Mouse (Mus musculus) lung, embryonic 14.5 days (tissue): ENCODE measurements at regions not wholly inside any gene's neighbourhood (a gene's known extent, or its start where the extent isn't known, plus 50 kb on each side); places are given as distances from the start of the nearest gene placed in this dataset.

ENCODE experiments used
- ATAC-seq: fragments of 200-750 bp; cut with Nextera tagmentation; 2 replicates; pipeline ENCODE4 v1.8.0; 2017; ENCODE audit warnings: mild to moderate bottlenecking, moderate TSS enrichment, moderate library complexity; ENCODE audit not compliant: insufficient read depth
- DNase-seq: peaks from one replicate; pipeline ENCODE4 v3.0.0-alpha.2; 2015
- H3K27ac ChIP-seq: fragments of 300-500 bp; sonication (generic); 2 replicates; pipeline ENCODE4 v1.5.1; 2014; ENCODE audit warnings: low read depth, mild to moderate bottlenecking, moderate library complexity
- H3K27me3 ChIP-seq: fragments of 300-500 bp; sonication (generic); 2 replicates; pipeline ENCODE4 v1.6.1; 2014; ENCODE audit warnings: low read length, control low read depth; ENCODE audit not compliant: insufficient read depth
- H3K36me3 ChIP-seq: fragments of 300-500 bp; sonication (generic); 2 replicates; pipeline ENCODE4 v1.6.1; 2014; ENCODE audit warnings: control low read depth; ENCODE audit not compliant: insufficient read depth
- H3K4me1 ChIP-seq: fragments of 300-500 bp; sonication (generic); 2 replicates; pipeline ENCODE4 v1.6.1; 2014; ENCODE audit warnings: antibody characterized with exemption, control low read depth; ENCODE audit not compliant: insufficient read depth
- H3K4me2 ChIP-seq: fragments of 300-500 bp; sonication (generic); 2 replicates; pipeline ENCODE4 v1.6.1; 2014; ENCODE audit warnings: mild to moderate bottlenecking
- H3K4me3 ChIP-seq: fragments of 300-500 bp; sonication (generic); 2 replicates; pipeline ENCODE4 v1.5.1; 2014; ENCODE audit warnings: low read depth, low read length
- H3K9ac ChIP-seq: fragments of 300-500 bp; sonication (generic); 2 replicates; pipeline ENCODE4 v1.6.1; 2014
- H3K9me3 ChIP-seq: fragments of 300-500 bp; sonication (generic); 2 replicates; pipeline ENCODE4 v1.6.1; 2016; ENCODE audit warnings: low read depth, low read length, control low read depth
- CTCF ChIP-seq: IDR thresholded peaks from 2 replicates; pipeline ENCODE4 v1.5.1; 2016; ENCODE audit warnings: antibody characterized with exemption, low read depth
- WGBS: fragments of 180-500 bp; shearing (Covaris S2); extraction: QIAGEN DNeasy Blood & Tissue Kit; methylation state at CpG from one replicate; pipeline ENCODE4 v1.1.7; 2014; 5-methylcytosine and 5-hydroxymethylcytosine counted together

GRCm38 (mm10) chr2:101433141-101433895, 191.2 kb upstream of the Rag2 start:
- WGBS, result 71% methylated on average over 8 of the region's 8 CpGs
- H3K27me3 ChIP-seq, result no peaks in the 10 kb centered on the region
- H3K27ac ChIP-seq, result no peak overlapping the region
- no peaks in the 10 kb centered on the region for H3K4me1 ChIP-seq
- DNase-seq, result no peak
- H3K9ac ChIP-seq, result no peak overlapping the region
- ATAC-seq, result no peak
- H3K4me3 ChIP-seq, result no peak overlapping the region
- H3K9me3 ChIP-seq, result no peaks in the 10 kb centered on the region
- TF ChIP-seq CTCF, result no peak
- no peak overlapping the region for H3K4me2 ChIP-seq
- no peaks in the 10 kb centered on the region for H3K36me3 ChIP-seq

DNA sequence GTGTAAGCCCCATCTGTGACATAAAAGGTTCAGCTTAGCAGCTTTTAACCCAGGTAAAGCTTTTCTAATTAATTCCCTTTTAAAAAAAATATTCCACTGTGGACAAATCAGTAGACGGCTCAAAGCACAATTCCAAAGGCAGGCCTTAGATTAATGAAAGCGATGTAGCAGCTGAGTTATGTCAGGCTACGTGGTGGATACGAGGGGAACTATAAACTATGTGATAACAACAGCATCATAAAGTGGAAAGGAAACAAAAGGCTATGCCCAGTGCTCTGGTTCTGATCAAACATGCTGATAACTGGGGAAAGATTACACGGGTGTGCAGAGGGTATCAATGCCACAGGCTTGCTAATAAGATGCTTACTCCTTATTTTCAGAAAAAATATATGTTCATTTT, 184.3 kb upstream of the Rag2 start:
- no peaks in the 10 kb centered on the region for H3K27me3 ChIP-seq
- H3K4me1 ChIP-seq, result no peaks in the 10 kb centered on the region
- TF ChIP-seq CTCF, result no peak
- H3K27ac ChIP-seq, result no peak overlapping the region
- no peak overlapping the region for H3K9ac ChIP-seq
- no peak overlapping the region for H3K4me3 ChIP-seq
- no peak for ATAC-seq
- H3K36me3 ChIP-seq, result no peaks in the 10 kb centered on the region
- H3K4me2 ChIP-seq, result no peak overlapping the region
- 34% methylated on average over 5 of the region's 5 CpGs for WGBS
- no peaks in the 10 kb centered on the region for H3K9me3 ChIP-seq
- no peak for DNase-seq

DNA sequence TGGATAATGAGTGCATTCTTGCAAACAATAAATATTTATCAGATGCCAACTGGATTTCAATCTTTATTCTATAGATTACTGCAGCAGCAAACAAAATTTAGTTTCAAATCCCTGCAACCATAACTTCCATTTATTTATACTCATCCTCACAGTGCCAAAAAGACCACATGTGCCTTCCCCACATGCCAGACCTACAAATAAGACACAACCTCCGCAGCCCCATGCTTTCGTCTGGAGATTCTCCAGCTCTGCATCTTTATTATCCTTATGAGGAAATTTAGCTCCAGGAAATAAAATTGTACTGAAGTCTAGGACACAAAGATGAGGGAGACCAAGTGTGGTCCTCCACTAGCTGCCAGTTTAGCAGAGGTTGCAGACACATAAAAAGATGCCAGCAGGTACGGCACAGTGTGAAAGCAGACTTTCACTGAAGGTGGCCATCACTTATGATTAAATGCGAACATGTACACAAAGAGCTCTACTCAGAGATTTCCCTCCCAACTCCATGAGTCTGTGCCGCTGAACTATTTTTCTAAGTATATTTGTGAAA, 183.4 kb upstream of the Rag2 start:
- Histone ChIP-seq H3K9me3 (no peaks in the 10 kb centered on the region), H3K4me2 (no peak overlapping the region), H3K36me3 (no peaks in the 10 kb centered on the region), H3K4me3 (no peak overlapping the region), H3K27ac (no peak overlapping the region), H3K27me3 (no peaks in the 10 kb centered on the region), H3K9ac (no peak overlapping the region), H3K4me1 (no peaks in the 10 kb centered on the region)
- ATAC-seq (no peak), DNase-seq (no peak)
- WGBS, result 80% methylated on average over 5 of the region's 5 CpGs
- TF ChIP-seq CTCF, result no peak

DNA sequence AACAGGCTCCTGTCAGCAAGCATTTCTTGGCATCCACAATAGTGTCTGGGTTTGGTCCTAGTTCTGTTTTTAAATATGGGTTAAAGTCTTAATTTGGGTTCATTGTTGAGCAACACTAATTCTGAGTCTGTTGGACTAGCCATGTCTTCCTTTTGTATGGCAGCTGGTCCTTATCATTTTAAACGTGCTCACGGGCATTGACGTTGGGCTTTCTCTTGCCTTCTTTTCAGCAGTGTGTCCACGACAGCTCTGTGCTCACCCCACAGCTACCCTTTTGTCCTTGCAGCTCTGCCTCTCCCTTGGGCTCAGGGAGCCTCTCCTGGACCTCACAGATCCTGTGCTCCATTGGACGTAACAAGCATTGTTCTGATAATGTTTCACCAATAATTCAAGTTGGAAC, 168.9 kb upstream of the Rag2 start:
- ATAC-seq (no peak), DNase-seq (no peak)
- Histone ChIP-seq H3K27me3 (no peaks in the 10 kb centered on the region), H3K36me3 (no peaks in the 10 kb centered on the region), H3K27ac (no peak overlapping the region), H3K9ac (no peak overlapping the region), H3K9me3 (no peaks in the 10 kb centered on the region), H3K4me3 (no peak overlapping the region), H3K4me1 (no peaks in the 10 kb centered on the region), H3K4me2 (no peak overlapping the region)
- 51% methylated on average over 5 of the region's 5 CpGs for WGBS
- TF ChIP-seq CTCF, result no peak

- no peak for TF ChIP-seq CTCF
- Histone ChIP-seq H3K27ac (no peak overlapping the region), H3K27me3 (no peaks in the 10 kb centered on the region), H3K4me3 (no peak overlapping the region), H3K9me3 (no peaks in the 10 kb centered on the region), H3K36me3 (no peaks in the 10 kb centered on the region), H3K4me2 (no peak overlapping the region), H3K9ac (no peak overlapping the region), H3K4me1 (no peaks in the 10 kb centered on the region)
- DNase-seq (no peak), ATAC-seq (no peak)
- 89% methylated on average over 1 of the region's 1 CpGs for WGBS
Observed at GRCm38 (mm10) chr2:101458959-101459358, 165.6 kb upstream of the Rag2 start.

GRCm38 (mm10) chr2:101462450-101462849, 162.1 kb upstream of the Rag2 start:
- WGBS, result 64% methylated on average over 1 of the region's 1 CpGs
- ATAC-seq (no peak), DNase-seq (no peak)
- no peaks in the 10 kb centered on the region for H3K9me3 ChIP-seq
- H3K4me3 ChIP-seq, result no peak overlapping the region
- no peak for TF ChIP-seq CTCF
- H3K27me3 ChIP-seq, result no peaks in the 10 kb centered on the region
- no peaks in the 10 kb centered on the region for H3K36me3 ChIP-seq
- no peaks in the 10 kb centered on the region for H3K4me1 ChIP-seq
- no peak overlapping the region for H3K27ac ChIP-seq
- H3K9ac ChIP-seq, result no peak overlapping the region
- H3K4me2 ChIP-seq, result no peak overlapping the region

DNA sequence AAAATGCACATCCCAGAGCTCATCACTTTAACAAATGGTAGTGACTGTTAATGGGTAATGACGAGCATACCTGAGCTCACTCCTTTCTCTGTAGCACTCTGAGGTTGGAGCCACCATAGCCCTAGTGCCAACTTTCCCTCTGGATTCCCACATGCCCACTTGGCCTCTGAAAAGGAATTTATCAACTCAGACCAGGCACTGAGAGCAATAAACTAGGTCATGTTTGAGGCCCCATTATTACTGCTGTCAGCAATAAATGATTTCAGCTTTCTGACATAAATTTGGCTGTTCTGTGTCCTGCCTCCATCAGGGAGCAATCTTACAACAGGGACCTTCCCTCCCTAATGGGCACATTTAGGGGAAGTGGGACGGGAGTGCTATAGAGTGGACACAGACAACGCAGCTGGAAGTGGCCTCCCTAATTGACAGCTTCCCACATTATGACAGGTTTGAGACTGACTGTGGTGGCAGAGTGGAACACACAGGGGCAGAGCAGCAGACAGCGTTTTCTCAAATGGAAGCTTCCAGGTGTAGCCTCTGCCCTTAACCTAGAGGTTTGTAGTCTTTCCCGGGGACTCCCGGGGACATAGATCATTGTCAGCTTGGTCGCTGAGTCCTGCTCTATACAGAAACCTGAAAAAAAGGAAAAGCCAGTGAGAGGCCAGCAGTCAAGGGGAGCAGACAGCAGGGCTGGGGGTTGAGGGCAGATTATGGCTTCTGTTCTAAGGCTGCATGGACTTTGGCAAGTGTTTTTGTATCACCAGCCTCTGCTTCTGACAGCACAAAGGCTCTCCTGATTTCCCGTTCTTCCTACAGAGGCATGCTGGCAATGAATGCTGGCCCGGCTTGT, 160.0 kb upstream of the Rag2 start:
- WGBS, result 38% methylated on average over 9 of the region's 9 CpGs

More for the DNA sequence above, 160.0 kb upstream of the Rag2 start:
- DNase-seq (peak; percentile 49), ATAC-seq (peak; percentile 70; the same call in 1 of the 2 replicates)
- no peaks in the 10 kb centered on the region for H3K36me3 ChIP-seq
- H3K4me1 ChIP-seq, result no peaks in the 10 kb centered on the region
- H3K9me3 ChIP-seq, result no peaks in the 10 kb centered on the region
- no peak overlapping the region for H3K27ac ChIP-seq
- no peak overlapping the region for H3K9ac ChIP-seq
- no peak for TF ChIP-seq CTCF
- H3K4me3 ChIP-seq, result no peak overlapping the region
- H3K4me2 ChIP-seq, result no peak overlapping the region
- no peaks in the 10 kb centered on the region for H3K27me3 ChIP-seq
